Mouse (Mus musculus) small intestine, adult 2 months (tissue): ENCODE measurements around the gene Lrp6. TPM values are rescaled to one million over a fixed set of nuclear protein-coding genes. Genes with fewer than 3 reads are reported as not detected.

Experiments used
- H3K27ac ChIP-seq: fragments of 200-500 bp; 2 replicates; pipeline ENCODE4 v1.5.1; 2012; ENCODE audit warnings: low read depth, low read length, control low read depth, inconsistent platforms; ENCODE audit not compliant: insufficient read depth
- H3K27me3 ChIP-seq: fragments of 200-500 bp; 2 replicates; pipeline ENCODE4 v1.6.1; 2012; ENCODE audit warnings: mild to moderate bottlenecking, moderate library complexity, low read length, inconsistent platforms; ENCODE audit not compliant: control insufficient read depth, insufficient read depth
- H3K36me3 ChIP-seq: fragments of 200-500 bp; 2 replicates; pipeline ENCODE4 v1.6.1; 2012; ENCODE audit warnings: mild to moderate bottlenecking, low read length, control low read depth, inconsistent platforms; ENCODE audit not compliant: control insufficient read depth, insufficient read depth
- H3K4me1 ChIP-seq: fragments of 200-500 bp; 2 replicates; pipeline ENCODE4 v1.6.1; 2012; ENCODE audit warnings: low read length, inconsistent platforms, mixed read lengths; ENCODE audit not compliant: control insufficient read depth, insufficient read depth, insufficient read length
- H3K4me3 ChIP-seq: fragments of 200-500 bp; 2 replicates; pipeline ENCODE4 v1.5.1; 2012; ENCODE audit warnings: low read depth, mild to moderate bottlenecking, control low read depth, inconsistent platforms, low read length, moderate library complexity
- CTCF ChIP-seq: fragments of 200-500 bp; IDR thresholded peaks from 2 replicates; pipeline ENCODE4 v1.5.1; 2012; ENCODE audit warnings: low read depth, mild to moderate bottlenecking, control low read depth, inconsistent platforms, low read length, moderate library complexity, mixed read lengths; ENCODE audit not compliant: insufficient replicate concordance, insufficient read length; ENCODE audit errors: extremely low read depth
- POLR2A ChIP-seq: fragments of 200-500 bp; IDR thresholded peaks from 2 replicates; pipeline ENCODE4 v1.6.1; 2012; ENCODE audit warnings: low read depth, mild to moderate bottlenecking, control low read depth, inconsistent platforms, low read length, moderate library complexity
- WGBS: fragments of 180-500 bp; shearing (Covaris S2); methylation state at CpG from one replicate; pipeline ENCODE4 v1.1.7; 2018; 5-methylcytosine and 5-hydroxymethylcytosine counted together
- polyA plus RNA-seq: library from polyadenylated mRNA; depleted of rRNA; stranded (reverse); fragments of >200 nt; gene quantifications from 2 replicates; pipeline ENCODE4 v1.2.3, GENCODE M21; 2012

Lrp6 gene
- polyA plus RNA-seq, 1 experiment = 22.9 TPM

DNA sequence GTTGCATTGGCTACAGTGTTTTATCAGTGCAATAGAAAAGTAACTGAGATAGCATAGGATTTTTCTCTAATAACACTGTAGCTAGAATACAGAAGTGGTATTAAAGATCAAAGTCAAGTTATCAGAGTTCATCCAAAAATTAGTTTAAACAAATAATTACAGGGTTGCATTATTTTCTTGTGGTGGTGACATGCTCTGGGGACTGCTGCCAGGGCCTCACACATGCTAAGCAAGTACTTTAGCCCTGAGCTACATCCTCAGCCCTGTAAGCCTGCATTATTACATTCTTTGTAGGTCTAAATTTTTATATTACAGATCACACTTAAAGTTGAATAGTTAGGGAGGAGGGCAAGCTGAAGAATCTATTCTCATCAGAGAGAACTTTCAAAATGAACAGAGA is 68.2 kb downstream of the Lrp6 start:
- no peak for TF ChIP-seq CTCF
- TF ChIP-seq POLR2A = no peak
- H3K4me3 ChIP-seq = no peak overlapping the region
- peaks cover 3% of the 10 kb centered on the region; the same call in 1 of the 2 replicates for H3K4me1 ChIP-seq
- no peaks in the 10 kb centered on the region for H3K27me3 ChIP-seq
- no peak overlapping the region for H3K27ac ChIP-seq
- peaks cover 7% of the 10 kb centered on the region for H3K36me3 ChIP-seq

DNA sequence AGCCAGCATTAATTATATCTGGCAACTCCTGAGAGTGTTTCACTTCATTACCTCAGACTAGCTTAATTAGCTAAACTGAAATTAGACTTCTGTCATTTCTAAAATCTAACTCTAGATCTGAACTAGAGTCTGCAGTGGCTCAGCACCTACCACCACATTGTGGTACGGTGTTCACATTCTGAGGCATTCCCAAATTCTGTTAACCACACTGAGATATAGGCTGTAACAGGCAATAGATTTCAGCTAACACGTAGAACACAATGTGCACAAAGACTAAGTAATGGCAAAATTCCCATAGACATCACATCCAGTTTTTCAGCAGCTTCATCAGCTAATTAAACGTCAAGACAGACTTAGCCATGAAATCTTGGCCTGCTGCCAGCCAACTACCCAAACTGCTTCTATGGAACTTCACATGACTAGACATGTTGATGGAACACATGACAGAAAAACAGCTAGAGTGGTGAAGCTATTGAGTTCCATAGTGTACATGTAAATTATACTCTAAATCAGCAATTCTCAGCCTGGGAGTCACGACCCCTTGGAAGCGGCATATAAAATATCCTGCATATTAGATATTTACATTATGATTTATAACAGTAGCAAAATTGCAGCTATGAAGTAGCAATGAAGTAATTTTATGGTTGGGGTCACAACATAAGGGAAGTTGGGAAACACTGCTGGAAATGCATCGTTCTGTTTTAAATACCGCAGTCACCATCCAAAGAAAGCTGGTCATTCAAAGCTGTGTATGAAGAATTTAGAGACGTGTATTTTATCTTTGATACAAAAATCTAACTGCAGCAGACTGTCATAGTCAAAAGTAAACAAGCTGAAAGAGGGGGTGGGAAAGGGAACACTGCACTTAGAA is 71.7 kb downstream of the Lrp6 start:
- H3K36me3 ChIP-seq = peaks cover 6% of the 10 kb centered on the region; the same call in 1 of the 2 replicates
- no peaks in the 10 kb centered on the region for H3K27me3 ChIP-seq
- 83% methylated on average over 8 of the region's 8 CpGs for WGBS
- no peak overlapping the region for H3K27ac ChIP-seq
- peaks cover 3% of the 10 kb centered on the region; the same call in 1 of the 2 replicates for H3K4me1 ChIP-seq
- no peak overlapping the region for H3K4me3 ChIP-seq
- TF ChIP-seq POLR2A (no peak), CTCF (no peak)

DNA sequence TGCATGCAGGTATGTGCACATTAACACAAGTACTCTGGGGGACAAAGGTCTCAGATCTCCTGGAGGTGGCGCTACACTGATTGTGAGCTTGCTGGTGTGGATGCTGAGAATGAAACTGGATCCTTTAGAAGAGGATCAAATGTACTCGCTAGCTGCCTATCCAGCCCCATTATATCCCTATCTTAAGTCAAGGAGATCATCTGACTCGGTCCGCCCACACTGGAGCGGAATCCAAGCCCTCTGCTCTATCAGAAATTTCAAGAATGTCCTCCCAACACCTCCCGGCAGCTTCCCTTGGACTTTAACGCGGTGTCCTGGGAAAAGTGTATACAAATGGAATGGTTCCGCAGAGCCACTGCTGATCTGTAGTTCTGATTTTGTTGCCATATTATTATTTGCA is 77.1 kb downstream of the Lrp6 start:
- peaks cover 12% of the 10 kb centered on the region for H3K36me3 ChIP-seq
- TF ChIP-seq POLR2A (no peak), CTCF (no peak)
- 87% methylated on average over 9 of the region's 9 CpGs for WGBS
- no peak overlapping the region for H3K27ac ChIP-seq
- H3K27me3 ChIP-seq = no peaks in the 10 kb centered on the region
- no peak overlapping the region for H3K4me3 ChIP-seq
- H3K4me1 ChIP-seq = no peaks in the 10 kb centered on the region

DNA sequence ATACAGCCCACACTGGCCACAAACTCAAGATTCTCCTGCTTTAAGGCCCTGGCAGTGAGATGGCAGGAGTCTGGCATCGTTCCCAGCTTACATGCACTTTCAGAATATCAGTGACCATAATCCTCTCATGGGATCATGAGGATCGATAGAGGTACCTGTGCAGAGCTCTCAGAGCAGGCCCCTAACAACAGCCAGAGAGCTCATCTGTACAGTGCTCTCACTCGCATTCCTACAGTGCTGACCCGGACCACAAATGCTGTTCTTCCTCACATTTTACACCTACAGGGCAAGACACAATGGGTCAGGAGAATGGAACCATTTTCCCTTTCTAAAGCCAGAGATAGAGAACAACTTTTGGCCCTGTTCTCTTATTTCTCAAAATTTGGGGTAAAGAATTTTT is 77.6 kb downstream of the Lrp6 start:
- TF ChIP-seq POLR2A (no peak), CTCF (no peak)
- H3K27ac ChIP-seq = no peak overlapping the region
- peaks cover 14% of the 10 kb centered on the region for H3K36me3 ChIP-seq
- 94% methylated on average over 4 of the region's 4 CpGs for WGBS
- H3K27me3 ChIP-seq = no peaks in the 10 kb centered on the region
- no peaks in the 10 kb centered on the region for H3K4me1 ChIP-seq
- H3K4me3 ChIP-seq = no peak overlapping the region

DNA sequence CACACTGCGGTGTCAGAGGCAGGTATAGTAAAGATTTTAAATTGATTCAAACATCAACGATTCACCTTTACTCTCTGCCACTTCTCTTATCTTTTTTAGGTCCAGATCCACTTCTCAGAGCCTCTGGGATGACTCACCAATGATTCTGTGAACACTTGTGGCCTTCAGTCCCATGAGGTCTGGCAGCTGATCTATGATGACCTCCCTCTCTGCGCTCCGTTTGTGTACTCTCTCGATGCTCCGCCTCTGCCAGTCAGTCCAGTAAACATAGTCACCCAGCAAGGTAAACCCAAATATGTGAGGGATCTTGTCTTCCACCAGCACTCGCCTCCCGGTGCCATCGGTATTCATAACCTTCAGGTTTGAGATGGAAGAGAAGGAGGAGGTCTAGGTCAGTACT is 80.4 kb downstream of the Lrp6 start:
- no peak for TF ChIP-seq POLR2A
- TF ChIP-seq CTCF = no peak
- Histone ChIP-seq H3K4me1 (no peaks in the 10 kb centered on the region), H3K36me3 (peaks cover 18% of the 10 kb centered on the region), H3K27ac (no peak overlapping the region), H3K27me3 (no peaks in the 10 kb centered on the region), H3K4me3 (no peak overlapping the region)
- WGBS = 75% methylated on average over 9 of the region's 9 CpGs

DNA sequence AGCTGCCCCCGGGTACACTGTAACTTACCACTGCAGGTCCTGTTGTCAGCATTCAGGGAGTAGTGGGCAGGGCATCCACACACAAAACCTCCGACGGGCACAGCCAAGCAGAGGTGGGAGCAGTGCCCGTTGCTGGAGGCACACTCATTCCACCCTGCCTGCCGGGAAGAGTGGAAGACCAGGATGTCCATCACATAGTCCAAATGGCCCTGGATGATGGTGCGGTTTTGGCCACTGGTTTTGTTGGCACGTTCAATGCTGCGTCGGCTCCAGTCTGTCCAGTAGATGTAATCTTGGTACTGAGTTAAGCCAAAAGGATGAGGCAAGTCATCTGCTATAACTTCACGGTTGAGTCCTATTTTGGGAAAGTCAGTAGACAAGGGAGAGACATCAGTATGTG is 87.3 kb downstream of the Lrp6 start:
- Histone ChIP-seq H3K27me3 (no peaks in the 10 kb centered on the region), H3K4me1 (no peaks in the 10 kb centered on the region), H3K36me3 (peaks cover 33% of the 10 kb centered on the region), H3K27ac (no peak overlapping the region), H3K4me3 (no peak overlapping the region)
- WGBS = 90% methylated on average over 10 of the region's 10 CpGs
- no peak for TF ChIP-seq POLR2A
- TF ChIP-seq CTCF = no peak

DNA sequence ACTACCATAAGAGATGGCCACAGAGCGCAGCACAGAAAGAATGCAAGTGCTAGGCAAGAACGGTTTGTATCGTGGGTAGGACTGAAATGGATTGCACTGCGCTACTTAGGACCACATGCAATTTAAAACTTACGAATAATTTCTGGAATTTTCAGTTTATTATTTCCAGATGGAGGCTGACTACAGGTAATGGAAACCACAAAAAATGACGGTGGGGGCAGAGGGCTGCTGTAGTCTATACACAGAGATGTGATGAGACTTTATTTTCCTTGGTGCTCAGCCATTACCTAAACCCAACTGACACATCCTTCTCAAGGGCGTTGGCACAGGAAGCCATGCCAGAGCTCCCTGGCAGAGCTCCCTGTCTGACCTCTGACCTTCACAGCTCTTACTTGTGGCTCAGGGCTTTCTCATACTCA is 93.6 kb downstream of the Lrp6 start:
- TF ChIP-seq CTCF = no peak
- TF ChIP-seq POLR2A = no peak
- 82% methylated on average over 7 of the region's 7 CpGs for WGBS
- Histone ChIP-seq H3K27ac (no peak overlapping the region), H3K4me3 (no peak overlapping the region), H3K4me1 (peaks cover 8% of the 10 kb centered on the region; the same call in 1 of the 2 replicates), H3K27me3 (no peaks in the 10 kb centered on the region), H3K36me3 (peaks cover 18% of the 10 kb centered on the region)

DNA sequence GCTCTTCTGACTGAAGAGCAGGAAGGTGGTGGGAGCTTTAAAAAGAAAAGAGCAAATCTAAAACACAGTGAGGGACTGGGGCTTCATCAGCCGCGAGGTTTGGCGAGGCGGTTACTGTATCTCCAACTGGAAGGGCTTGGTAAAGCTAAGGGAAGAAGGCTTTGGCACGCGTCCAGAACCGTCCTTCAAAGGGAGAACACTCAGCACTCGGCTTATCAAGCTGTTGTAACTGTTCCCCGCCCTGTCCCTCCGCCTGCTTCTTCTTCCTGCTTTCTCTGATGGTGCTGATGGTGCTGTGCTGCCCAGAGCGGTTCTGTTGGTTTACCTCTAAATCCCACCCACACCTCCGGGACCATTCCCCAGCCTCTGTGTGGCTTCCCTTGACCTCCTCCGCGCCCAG is 95.9 kb downstream of the Lrp6 start:
- 24% methylated on average over 14 of the region's 14 CpGs for WGBS
- Histone ChIP-seq H3K27me3 (no peaks in the 10 kb centered on the region), H3K4me1 (peaks cover 9% of the 10 kb centered on the region; the same call in 1 of the 2 replicates), H3K4me3 (peak overlapping the region; percentile 53), H3K36me3 (peaks cover 13% of the 10 kb centered on the region), H3K27ac (peak overlapping the region; percentile 84)
- no peak for TF ChIP-seq CTCF
- no peak for TF ChIP-seq POLR2A
